Mouse (Mus musculus): ENCODE results near the gene Ppp1r1a. TPM values are rescaled to one million over a fixed set of nuclear protein-coding genes. Genes with fewer than 3 reads are reported as not detected.

Gene Ppp1r1a
- 7.1 and 7.7 TPM in 2 replicates for polyA plus RNA-seq (2015; fragmentation: Nextera tagmentation; extraction: Ambion mirVana)

GRCm38 (mm10) chr15:103537822-103538213 is at the start of gene Ppp1r1a:
Gene Ppp1r1a, minus strand, starts transcription at chr15:103538003.
- TF ChIP-seq EP300 (optimal IDR thresholded peaks at IDR 0.05) (no peak), CTCF (IDR thresholded peaks at IDR 0.05; ENCODE audit: low read depth) (no peak)
- H3K36me3 ChIP-seq (ENCODE audit: control insufficient read depth, insufficient read depth, low read length): no peaks in the 10 kb centered on the region
- no peak within 1 kb of the TSS for H3K27ac ChIP-seq (replicated peaks)
- peak; percentile 63 for ATAC-seq (ENCODE audit: low FRiP score, low TSS enrichment)
- WGBS: under 1% methylated on average over 36 of the region's 36 CpGs
- peak within 1 kb of the TSS; percentile 57 for H3K9ac ChIP-seq (ENCODE audit: low read length)
- H3K9me3 ChIP-seq (ENCODE audit: control insufficient read depth, low read length): no peaks in the 10 kb centered on the region
- peak within 1 kb of the TSS; percentile 90 for H3K4me2 ChIP-seq (replicated peaks; ENCODE audit: low read depth)
- no peaks in the 10 kb centered on the region for H3K27me3 ChIP-seq (ENCODE audit: control insufficient read depth, insufficient read depth, low read length)
- H3K4me1 ChIP-seq (replicated peaks; ENCODE audit: control insufficient read depth, insufficient read depth): no peaks in the 10 kb centered on the region; the same call in 1 of the 2 replicates
- peak within 1 kb of the TSS; percentile 55 for H3K4me3 ChIP-seq (ENCODE audit: low read depth, low read length)
- peak; percentile 50 for DNase-seq (ENCODE audit: low spot score)

GRCm38 (mm10) chr15:103585876-103586275 is 48.1 kb upstream of the Ppp1r1a start:
- ATAC-seq (ENCODE audit: low FRiP score, low TSS enrichment): no peak
- no peak for TF ChIP-seq CTCF (IDR thresholded peaks at IDR 0.05; ENCODE audit: low read depth)
- DNase-seq (ENCODE audit: low spot score): no peak
- no peak overlapping the region for H3K4me3 ChIP-seq (ENCODE audit: low read depth, low read length)
- H3K27me3 ChIP-seq (ENCODE audit: control insufficient read depth, insufficient read depth, low read length): no peaks in the 10 kb centered on the region
- H3K4me2 ChIP-seq (replicated peaks; ENCODE audit: low read depth): no peak overlapping the region
- WGBS: 69% methylated on average over 2 of the region's 2 CpGs
- no peak overlapping the region for H3K27ac ChIP-seq (replicated peaks)
- H3K4me1 ChIP-seq (replicated peaks; ENCODE audit: control insufficient read depth, insufficient read depth): no peaks in the 10 kb centered on the region
- H3K9ac ChIP-seq (ENCODE audit: low read length): no peak overlapping the region
- H3K36me3 ChIP-seq (ENCODE audit: control insufficient read depth, insufficient read depth, low read length): no peaks in the 10 kb centered on the region
- no peaks in the 10 kb centered on the region for H3K9me3 ChIP-seq (ENCODE audit: control insufficient read depth, low read length)

GRCm38 (mm10) chr15:103564981-103565380 is 27.2 kb upstream of the Ppp1r1a start, which contains the start of gene Glycam1:
Gene Glycam1, minus strand, starts transcription at chr15:103565081.
- Histone ChIP-seq H3K4me3 (ENCODE audit: low read depth, low read length) (no peak within 1 kb of the TSS), H3K27ac (replicated peaks) (no peak within 1 kb of the TSS), H3K4me1 (replicated peaks; ENCODE audit: control insufficient read depth, insufficient read depth) (no peaks in the 10 kb centered on the region), H3K4me2 (replicated peaks; ENCODE audit: low read depth) (no peak within 1 kb of the TSS), H3K36me3 (ENCODE audit: control insufficient read depth, insufficient read depth, low read length) (no peaks in the 10 kb centered on the region), H3K9me3 (ENCODE audit: control insufficient read depth, low read length) (no peaks in the 10 kb centered on the region), H3K9ac (ENCODE audit: low read length) (no peak within 1 kb of the TSS), H3K27me3 (ENCODE audit: control insufficient read depth, insufficient read depth, low read length) (no peaks in the 10 kb centered on the region)
- DNase-seq (ENCODE audit: low spot score) (no peak), ATAC-seq (ENCODE audit: low FRiP score, low TSS enrichment) (no peak)
- TF ChIP-seq CTCF (IDR thresholded peaks at IDR 0.05; ENCODE audit: low read depth): no peak
- no peak for TF ChIP-seq EP300 (optimal IDR thresholded peaks at IDR 0.05)

- ATAC-seq (ENCODE audit: low FRiP score, low TSS enrichment): no peak
- WGBS: 43% methylated on average over 3 of the region's 3 CpGs
- Histone ChIP-seq H3K27ac (replicated peaks) (no peak overlapping the region), H3K4me3 (ENCODE audit: low read depth, low read length) (no peak overlapping the region), H3K36me3 (ENCODE audit: control insufficient read depth, insufficient read depth, low read length) (no peaks in the 10 kb centered on the region), H3K4me2 (replicated peaks; ENCODE audit: low read depth) (no peak overlapping the region), H3K4me1 (replicated peaks; ENCODE audit: control insufficient read depth, insufficient read depth) (no peaks in the 10 kb centered on the region), H3K9ac (ENCODE audit: low read length) (no peak overlapping the region), H3K9me3 (ENCODE audit: control insufficient read depth, low read length) (no peaks in the 10 kb centered on the region), H3K27me3 (ENCODE audit: control insufficient read depth, insufficient read depth, low read length) (no peaks in the 10 kb centered on the region)
- DNase-seq (ENCODE audit: low spot score): peak; percentile 37
- TF ChIP-seq EP300 (optimal IDR thresholded peaks at IDR 0.05) (no peak), CTCF (IDR thresholded peaks at IDR 0.05; ENCODE audit: low read depth) (peak; percentile 92)
Measured at GRCm38 (mm10) chr15:103552096-103552690, 14.4 kb upstream of the Ppp1r1a start.

- Histone ChIP-seq H3K36me3 (ENCODE audit: control insufficient read depth, insufficient read depth, low read length) (no peaks in the 10 kb centered on the region), H3K27me3 (ENCODE audit: control insufficient read depth, insufficient read depth, low read length) (no peaks in the 10 kb centered on the region), H3K4me2 (replicated peaks; ENCODE audit: low read depth) (no peak overlapping the region), H3K9ac (ENCODE audit: low read length) (no peak overlapping the region), H3K4me3 (ENCODE audit: low read depth, low read length) (no peak overlapping the region), H3K4me1 (replicated peaks; ENCODE audit: control insufficient read depth, insufficient read depth) (no peaks in the 10 kb centered on the region), H3K9me3 (ENCODE audit: control insufficient read depth, low read length) (no peaks in the 10 kb centered on the region), H3K27ac (replicated peaks) (no peak overlapping the region)
- DNase-seq (ENCODE audit: low spot score): no peak
- ATAC-seq (ENCODE audit: low FRiP score, low TSS enrichment): no peak
- WGBS: 18% methylated on average over 1 of the region's 1 CpGs
- TF ChIP-seq CTCF (IDR thresholded peaks at IDR 0.05; ENCODE audit: low read depth) (no peak), EP300 (optimal IDR thresholded peaks at IDR 0.05) (no peak)
Measured at GRCm38 (mm10) chr15:103551053-103551452, 13.2 kb upstream of the Ppp1r1a start.

GRCm38 (mm10) chr15:103549475-103549874 is 11.7 kb upstream of the Ppp1r1a start:
- no peak overlapping the region for H3K9ac ChIP-seq (ENCODE audit: low read length)
- H3K27ac ChIP-seq (replicated peaks): no peak overlapping the region
- H3K9me3 ChIP-seq (ENCODE audit: control insufficient read depth, low read length): no peaks in the 10 kb centered on the region
- H3K4me3 ChIP-seq (ENCODE audit: low read depth, low read length): no peak overlapping the region
- H3K36me3 ChIP-seq (ENCODE audit: control insufficient read depth, insufficient read depth, low read length): no peaks in the 10 kb centered on the region
- H3K27me3 ChIP-seq (ENCODE audit: control insufficient read depth, insufficient read depth, low read length): no peaks in the 10 kb centered on the region
- DNase-seq (ENCODE audit: low spot score) (no peak), ATAC-seq (ENCODE audit: low FRiP score, low TSS enrichment) (no peak)
- no peaks in the 10 kb centered on the region for H3K4me1 ChIP-seq (replicated peaks; ENCODE audit: control insufficient read depth, insufficient read depth)
- no peak overlapping the region for H3K4me2 ChIP-seq (replicated peaks; ENCODE audit: low read depth)
- 83% methylated on average over 1 of the region's 1 CpGs for WGBS
- TF ChIP-seq CTCF (IDR thresholded peaks at IDR 0.05; ENCODE audit: low read depth): no peak
- no peak for TF ChIP-seq EP300 (optimal IDR thresholded peaks at IDR 0.05)

All from stomach, postnatal 0 days (tissue).